Mouse (Mus musculus) heart, adult 11 months (tissue): ENCODE results near the gene A530084C06Rik.

Experiments used
- DNase-seq: peaks from one replicate; pipeline ENCODE4 v3.0.0; 2022

A530084C06Rik gene

DNA sequence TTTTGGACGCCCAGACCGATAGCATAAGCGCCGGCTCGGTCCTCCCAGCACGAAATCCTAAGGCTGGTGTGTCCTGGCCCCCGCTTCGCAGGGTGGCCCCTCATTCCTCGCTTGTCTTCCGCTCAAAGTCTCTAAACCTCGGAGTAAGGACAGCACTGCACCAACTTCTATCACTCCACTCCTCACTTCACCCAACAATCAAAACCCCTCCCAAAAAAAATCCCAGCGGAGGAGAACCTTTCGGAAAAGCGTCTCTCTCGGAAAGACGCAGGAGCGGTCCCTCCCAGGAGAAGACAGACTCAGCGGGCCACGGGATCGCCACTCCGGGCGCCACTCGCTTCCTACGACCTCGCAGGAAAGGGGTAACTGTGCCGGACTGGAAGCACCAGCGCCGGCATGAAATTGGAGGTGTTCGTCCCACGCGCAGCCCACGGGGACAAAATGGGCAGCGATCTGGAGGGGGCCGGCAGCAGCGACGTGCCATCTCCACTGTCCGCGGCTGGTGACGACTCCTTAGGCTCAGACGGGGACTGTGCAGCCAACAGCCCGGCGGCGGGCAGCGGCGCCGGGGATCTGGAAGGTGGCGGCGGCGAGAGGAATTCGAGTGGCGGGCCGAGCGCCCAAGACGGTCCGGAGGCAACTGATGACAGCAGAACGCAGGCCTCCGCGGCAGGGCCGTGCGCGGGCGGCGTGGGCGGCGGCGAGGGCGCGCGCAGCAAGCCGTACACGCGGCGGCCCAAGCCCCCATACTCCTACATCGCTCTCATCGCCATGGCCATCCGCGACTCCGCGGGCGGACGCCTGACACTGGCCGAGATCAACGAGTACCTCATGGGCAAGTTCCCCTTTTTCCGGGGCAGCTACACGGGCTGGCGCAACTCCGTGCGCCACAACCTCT, at the start of gene A530084C06Rik:
TSS of gene A530084C06Rik (minus strand) at position 813 of the 898 bp plus-strand sequence.
- peak; percentile 87 for DNase-seq

DNA sequence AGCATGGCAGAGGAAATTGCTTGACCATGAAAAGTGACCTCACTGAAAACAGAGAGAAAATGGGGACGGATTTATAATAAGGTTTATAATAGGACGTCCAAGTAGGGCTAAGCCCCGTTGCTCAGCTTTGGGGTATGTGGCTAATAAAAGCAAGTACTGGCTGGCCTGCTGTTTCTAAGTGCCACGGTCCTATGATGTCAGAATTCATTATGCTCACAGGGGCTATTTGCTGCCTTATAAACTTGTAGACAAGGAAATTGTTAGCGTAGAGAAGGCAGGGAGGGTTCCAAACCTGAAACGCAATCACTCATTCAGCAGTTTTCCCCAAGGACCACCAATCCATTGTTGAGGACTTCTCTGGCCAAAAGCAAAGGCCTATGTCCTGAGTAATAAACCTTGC, 44.8 kb upstream of the A530084C06Rik start:
- peak; percentile 4 for DNase-seq

DNA sequence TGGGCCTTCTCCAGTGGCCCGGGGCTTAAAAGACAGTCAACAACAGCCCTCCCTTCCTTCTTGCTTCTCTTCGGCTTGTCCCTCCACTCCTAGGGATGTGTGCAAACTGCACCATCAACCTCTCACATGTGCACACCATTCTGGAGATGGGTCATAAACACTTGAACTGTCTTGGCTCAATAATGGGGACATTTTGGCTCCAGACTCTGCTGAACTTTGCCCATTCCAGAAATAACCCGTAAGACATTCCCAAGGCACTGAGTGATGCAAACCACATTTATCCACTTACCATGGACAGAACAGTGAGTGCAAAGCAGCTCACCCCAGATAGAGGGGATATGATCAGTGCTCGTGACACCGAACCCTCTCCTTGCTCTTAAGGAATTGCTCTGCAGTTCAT, 40.4 kb upstream of the A530084C06Rik start:
- peak; percentile 63 for DNase-seq

DNA sequence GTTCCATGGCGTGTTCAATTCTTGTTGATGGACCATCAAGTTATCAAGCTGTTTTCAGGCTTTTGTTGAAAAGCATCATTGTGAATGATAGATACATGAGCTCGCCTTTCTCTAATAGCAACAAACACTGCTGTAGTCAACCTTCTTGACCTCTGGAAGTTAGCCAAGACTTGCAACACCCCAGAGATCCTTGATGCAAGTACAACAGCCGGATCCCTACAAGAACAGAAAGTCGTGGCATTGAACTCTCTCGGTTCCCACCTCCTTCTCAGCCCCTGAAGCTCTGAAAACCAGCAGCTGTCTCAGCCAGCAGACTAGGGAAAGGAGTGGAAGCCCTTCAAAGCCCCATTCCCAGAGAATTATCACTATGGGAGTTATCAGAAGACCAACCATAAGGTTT, 28.2 kb upstream of the A530084C06Rik start:
- peak; percentile 59 for DNase-seq

DNA sequence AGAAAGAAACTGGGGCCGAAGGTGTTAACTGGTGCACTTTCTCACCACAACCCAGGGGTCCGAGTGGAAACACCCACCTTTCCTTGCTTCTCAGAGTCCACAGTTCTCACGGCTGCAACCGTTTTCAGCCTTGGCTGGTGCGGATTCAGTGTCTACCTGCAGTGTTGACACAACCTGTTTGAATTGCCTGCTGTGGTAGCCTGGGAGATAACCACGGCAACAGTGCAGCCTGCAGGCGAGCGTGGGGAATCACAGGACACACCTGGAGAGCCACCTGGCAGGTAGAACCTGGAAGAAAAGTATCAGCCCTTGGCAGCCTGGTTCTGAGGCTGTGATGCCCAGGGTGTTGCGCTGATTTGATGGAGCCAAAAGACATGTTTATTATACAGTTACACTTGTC, 20.7 kb upstream of the A530084C06Rik start:
- DNase-seq = peak; percentile 85

DNA sequence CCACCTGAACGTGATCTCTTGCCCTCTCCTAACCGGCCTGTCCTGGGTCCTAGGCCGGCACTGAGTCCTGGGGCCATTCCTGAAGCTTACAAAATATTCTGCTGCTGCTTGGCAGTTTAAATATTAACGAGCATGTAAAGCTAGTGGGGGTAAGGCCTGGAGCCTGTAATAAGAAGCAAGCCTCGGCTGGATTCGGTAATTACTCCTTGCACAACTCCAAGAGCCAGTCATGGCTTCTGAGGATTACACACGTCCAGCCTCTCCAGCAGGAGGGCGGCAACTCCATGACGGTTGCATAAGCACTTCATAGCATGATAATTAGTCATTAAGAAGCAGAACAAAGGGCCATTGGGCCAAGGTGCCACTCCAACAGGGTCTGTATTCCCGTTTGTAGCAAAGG, 19.3 kb upstream of the A530084C06Rik start:
- DNase-seq = peak; percentile 56

DNA sequence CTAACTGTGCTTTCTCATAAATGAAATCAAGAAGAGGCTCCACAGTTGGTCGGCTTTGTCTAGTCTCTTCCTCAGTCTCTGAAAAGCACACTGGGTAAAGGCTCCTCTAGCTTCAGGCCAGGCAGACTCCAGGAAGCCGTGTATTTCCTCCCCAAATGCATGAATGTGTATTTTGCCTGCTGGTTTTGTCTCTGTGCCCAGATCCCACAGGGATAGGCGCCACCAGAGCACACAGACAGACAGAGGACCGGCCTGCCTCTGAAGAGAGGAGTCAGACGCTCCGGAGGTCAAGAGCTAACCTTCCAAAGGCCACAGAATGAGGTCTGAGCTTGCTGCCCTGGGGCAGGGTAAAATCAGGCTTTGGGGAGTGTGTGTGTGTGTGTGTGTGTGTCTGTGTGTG, 18.4 kb upstream of the A530084C06Rik start:
- peak; percentile 57 for DNase-seq

DNA sequence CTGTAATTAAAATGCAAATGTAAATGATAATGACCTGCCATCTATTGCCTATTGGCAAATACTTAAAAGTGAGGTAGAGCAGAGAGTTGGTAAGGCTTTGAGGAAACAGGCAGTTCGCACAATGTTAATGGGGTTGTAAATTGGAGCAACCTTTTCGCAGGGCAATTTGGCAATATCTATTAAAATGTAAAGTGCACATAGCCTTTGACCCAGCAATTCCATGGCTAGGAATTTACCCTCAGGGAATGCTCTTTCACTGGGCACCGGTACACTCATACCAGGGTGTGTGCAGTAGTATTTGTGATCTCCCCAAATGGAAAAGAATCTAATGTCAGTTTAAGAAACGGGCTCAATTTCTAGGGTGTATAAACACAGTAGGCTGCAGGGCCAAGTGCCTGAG, 17.6 kb upstream of the A530084C06Rik start:
- DNase-seq = no peak

DNA sequence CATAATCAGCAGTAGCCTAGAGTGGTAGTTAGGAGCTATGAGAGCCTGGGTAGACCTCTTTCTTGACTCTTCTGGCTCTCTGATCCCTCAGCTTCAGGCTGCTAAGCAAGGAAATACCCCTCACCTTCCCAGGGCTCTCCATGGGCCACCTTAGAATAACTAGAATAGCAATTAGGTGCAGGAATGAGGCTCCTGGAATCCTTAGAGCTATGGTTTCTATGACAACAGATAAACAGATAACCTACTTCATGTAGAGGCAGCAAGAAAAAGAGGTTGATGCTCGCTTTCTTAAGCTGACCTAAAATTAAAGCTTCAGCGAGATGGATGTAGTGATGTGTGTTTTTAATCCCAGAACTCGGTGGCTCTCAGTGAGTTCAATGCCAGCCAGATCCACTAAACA, 15.5 kb upstream of the A530084C06Rik start:
- no peak for DNase-seq

DNA sequence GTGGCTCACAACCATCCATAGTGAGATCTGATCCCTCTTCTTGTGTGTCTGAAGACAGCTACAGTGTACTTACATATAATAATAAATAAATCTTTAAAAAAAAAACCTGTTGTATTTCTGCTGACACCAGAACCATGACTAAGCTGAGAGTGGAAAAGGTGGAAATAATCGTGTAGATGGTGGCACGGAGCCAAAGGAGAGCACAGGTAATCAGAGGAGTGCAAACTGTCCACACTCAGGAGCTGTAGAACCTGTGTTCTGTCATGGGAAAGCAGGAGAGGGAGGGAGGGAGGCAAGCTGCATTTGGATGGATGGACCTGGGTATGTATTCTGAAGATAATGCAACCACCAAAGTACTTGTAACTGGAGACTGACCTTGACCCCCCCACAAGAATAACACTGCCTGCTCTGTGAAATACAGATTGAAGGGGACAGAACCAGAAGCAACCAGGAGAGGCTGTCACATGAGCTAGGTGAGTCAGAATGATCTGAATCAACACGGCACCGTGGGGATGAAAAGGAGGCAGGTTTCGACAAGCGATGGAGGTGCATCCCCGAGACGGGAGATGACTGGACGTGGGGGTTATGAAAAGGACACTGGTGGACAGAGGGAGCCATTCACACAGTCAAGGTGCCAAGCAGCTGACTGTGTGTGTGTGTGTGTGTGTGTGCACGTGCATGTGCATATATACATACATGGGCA, 13.8 kb upstream of the A530084C06Rik start:
- no peak for DNase-seq

DNA sequence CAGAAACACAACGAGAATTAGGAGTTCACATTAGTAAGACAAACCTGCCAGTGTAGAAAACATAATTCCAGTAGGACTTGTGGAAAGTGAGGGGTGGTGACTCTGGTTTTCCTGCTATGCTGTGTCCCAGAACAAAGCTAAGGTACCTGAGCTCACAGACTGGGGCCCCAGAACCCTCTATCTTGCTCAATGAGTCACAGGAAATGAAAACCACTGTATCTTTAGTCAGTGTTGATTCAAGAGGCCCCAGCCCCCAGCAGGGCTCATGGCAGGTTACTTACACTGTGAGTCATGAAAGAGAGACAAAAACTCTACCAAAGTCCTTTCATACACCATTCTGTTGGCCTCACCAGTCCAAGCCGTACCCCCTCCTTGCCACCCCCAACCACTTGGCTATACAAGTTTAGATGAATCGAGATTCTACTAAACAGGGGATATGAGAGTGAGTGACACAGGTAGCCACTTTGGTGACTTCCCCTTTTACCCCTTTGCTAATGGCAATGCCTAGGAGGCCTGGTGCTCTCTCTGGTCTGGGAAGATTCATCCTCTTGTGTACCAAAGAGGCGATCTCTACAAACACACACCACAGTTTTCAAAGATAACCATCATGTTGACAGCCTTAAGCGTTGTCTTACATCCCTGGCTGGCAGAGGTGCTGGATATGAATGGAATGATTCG, 8.6 kb upstream of the A530084C06Rik start:
- peak; percentile 69 for DNase-seq

DNA sequence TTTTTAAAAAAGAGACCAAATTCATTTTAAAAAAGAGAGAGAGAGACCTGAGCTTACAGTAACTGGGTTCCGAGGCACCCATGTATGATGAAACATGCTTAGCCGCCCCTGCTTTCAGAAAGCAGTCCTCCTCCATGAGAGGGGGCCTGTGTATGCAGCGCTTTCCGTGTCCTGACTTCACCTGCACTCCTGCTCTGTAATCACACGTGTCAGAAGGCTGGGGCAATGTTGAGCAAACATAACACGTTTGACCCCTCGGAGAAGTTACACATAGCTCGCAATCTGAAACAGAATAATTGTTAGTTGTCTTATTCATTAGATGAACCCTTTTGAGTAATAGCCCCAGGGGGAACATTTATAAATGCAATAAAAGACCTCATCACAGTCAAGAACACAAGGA, 8.0 kb upstream of the A530084C06Rik start:
- DNase-seq = peak; percentile 39

DNA sequence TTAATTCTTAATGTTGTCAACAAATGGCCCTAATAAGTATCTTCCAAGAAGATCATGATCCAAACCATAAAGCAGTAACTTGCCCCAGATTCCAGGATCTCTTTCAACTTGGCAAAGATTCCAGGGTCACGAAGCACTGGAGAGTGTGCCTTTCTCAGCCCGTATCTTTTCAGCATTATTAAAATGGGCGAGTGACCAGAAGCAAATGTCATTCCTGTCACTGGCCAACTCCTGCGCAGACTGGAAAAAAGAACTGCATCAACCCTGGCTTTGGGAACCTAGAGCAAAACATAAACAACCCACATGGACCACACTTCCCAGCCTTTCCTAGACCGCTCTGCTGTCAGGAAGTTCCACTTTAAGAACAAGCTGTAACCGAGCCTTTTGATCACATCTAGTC, 5.3 kb upstream of the A530084C06Rik start:
- DNase-seq = peak; percentile 77

DNA sequence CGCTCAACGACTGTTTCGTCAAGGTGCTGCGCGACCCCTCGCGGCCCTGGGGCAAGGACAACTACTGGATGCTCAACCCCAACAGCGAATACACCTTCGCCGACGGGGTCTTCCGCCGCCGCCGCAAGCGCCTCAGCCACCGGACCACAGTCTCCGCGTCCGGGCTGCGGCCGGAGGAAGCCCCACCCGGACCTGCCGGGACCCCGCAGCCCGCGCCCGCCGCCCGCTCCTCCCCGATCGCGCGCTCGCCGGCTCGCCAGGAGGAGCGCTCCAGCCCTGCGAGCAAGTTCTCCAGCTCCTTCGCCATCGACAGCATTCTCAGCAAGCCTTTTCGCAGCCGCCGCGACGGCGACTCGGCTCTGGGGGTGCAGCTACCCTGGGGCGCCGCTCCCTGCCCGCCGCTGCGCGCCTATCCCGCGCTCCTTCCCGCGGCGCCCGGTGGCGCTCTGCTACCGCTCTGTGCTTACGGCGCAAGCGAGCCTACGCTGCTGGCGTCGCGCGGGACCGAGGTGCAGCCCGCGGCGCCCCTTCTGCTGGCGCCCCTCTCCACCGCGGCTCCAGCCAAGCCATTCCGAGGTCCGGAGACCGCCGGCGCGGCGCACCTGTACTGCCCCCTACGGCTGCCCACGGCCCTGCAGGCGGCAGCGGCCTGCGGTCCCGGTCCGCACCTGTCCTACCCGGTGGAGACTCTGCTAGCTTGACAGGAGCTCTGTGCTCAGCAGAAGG, 449 bp upstream of the A530084C06Rik start:
- peak; percentile 89 for DNase-seq

DNA sequence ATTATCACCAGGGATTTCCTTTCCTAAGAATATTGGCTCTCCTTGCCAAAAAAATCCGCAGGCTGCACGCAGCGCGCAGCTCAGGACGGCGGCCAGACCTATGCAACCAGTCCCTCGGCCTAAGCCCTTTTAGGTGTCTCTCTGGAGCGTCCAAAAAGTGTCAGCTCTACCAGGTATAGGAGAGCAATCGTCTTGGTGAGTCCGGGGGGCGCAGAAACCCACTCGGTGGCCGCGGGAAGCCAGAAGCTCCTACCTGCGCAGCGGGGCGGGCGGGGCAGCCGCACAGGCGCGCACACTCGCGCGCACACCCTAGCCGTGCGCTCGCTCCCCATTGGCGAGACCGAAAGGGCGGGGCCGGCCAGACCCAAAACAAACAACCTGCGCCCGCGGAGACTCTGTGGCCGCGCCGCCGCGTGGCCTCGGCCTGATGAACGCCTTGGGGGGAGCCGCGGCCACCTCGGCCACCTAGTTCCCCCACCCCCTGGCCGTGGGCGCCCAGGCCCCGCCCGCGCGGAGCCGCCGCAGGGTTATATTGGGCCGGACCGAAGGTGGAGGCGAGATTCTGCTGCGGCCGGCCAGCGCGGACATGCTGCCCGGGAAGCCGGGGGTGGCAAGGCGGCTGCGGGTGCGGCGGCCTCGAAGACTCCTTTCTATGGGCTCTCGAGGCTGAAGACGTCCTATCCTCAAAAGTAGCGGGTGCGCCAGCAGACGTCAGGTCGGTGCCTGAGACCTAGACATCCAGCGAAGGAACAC, 1.2 kb downstream of the A530084C06Rik start:
- peak; percentile 95 for DNase-seq

DNA sequence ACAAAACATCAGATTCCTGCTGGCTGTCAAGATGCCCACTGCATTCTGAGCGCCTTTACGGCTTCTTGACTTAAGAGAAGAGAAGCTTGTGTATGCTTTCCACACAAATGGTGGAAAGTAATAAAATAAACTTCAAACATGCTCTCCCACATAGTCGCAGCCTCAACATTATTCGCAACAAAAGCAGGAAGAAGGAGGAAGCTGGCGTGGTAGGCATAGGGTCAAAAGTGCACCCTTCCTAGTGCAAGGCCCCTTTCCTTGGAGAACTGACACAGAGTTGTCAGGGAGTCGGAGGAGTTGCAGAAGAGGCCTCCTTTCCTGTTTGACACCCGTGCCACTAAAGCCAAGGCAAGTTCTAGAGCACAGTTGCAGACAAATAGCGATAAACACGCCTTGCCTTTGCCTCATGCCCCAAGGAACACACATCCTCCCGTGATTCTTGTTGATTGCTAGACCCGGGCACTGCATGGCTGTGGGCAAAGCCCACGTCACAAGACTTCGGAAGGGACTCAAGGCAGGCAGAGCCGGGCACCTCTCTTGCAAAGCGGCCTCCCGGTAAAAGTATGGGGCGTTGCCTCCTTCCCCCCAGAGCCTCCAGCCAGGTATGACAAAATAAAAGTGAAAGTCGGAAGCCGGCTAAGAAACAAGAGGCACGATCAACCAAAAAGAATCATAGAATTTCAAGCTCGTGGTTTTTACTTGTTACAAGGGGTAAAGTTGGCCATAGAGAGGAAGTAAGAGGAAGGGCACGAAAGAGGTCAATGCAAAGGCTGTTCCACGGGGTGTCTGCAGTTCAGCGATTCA, 2.0 kb downstream of the A530084C06Rik start:
- DNase-seq = peak; percentile 76

DNA sequence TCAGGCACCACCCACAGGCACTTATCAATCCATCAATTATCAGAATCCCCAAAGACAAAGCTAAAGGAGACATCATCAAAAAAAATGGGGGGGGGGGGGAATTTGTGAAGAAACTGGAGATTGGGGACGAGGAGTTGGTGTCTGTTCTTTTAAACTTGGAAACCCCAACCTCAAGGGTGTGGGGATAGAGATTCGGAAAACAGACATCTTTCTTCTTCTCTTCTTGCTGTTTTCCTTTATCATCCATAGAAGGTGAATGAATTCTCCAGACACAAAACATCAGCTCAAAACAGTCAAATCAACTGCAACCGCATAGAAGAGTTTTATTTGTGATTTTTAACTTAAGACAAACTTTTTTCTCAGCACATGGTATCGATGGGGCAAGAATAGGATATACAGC, 3.3 kb downstream of the A530084C06Rik start, which contains the start of gene Foxq1:
TSS of gene Foxq1 (plus strand) at position 301 of the 400 bp plus-strand sequence.
- DNase-seq = no peak

DNA sequence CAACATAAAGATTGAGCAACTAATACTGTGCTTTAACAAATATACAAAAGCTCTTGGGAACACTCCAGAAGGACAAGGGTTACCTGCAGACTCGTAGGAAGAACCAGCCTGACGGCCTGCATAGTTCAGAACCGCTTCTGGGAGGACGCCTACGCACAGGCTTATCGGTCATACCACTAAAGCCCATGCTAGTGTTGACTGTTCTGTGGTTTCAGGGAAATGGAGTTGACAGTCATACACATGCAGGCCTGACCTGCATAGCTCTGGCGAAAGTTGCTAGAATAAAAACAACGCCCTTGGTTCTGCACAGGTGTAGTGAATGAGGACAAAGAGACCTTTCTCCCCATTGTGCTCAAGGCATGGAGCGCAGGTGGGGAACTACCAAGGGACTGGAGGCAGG, 11.5 kb downstream of the A530084C06Rik start:
- DNase-seq = peak; percentile 81

DNA sequence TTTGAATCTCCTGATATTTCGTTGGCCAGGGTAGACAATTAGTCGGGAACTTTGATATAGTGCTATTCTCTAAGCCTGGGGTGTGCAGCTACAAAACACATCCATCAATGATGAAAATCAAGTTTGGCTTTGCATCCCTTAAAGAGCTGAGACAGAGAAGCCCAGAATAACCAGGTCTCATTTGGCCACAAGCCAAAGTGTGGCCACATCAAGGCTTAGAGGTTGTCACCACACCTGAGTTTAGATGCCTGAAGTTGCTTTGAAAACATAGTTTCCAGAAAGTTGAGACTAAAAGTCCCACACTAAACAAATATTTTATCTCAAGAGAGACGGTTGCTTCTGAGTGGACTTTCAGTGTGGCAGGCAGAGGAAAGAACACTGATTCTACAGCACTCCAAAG, 11.9 kb downstream of the A530084C06Rik start:
- peak; percentile 59 for DNase-seq

DNA sequence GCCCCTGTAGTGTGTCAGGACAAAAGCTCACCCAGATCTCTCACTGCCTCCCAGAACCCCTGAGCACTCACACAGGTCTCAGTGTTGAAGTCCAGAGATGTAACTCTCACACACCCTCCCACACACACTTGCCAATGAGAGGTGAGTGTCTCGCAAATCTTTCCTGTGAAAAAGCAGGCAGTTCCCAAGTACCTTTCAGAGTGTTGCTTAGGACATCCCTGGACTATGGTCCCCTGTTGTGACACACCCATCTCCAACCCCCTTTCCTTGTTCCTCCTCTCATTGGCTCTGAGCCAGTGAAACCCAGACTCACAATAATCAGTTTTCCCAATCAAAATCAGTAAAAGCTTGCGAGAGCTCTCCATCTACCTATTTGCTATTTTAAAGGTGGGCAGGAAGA, 12.3 kb downstream of the A530084C06Rik start:
- no peak for DNase-seq

DNA sequence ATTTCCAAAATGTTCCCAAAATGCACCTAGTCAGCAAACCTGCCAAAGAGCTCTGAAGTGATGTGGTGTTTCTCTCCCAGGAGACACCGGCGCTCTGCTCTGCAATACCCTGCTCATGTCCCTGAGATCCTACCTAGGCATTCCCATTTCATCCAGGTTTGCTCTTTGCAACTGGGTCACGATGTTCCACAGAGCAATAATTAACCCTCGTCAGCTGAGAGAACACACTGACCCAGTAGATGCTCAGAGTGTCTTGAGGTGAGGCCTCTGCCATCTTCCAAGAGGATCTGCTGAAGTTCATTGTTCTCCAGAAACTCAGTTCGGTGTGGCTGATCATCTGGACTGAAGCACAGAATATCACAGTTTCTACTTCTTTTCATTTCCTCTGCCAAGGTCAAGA, 16.1 kb downstream of the A530084C06Rik start:
- peak; percentile 55 for DNase-seq
